Mouse (Mus musculus): ENCODE results near the gene H2-M10.1.

GRCm38 (mm10) chr17:36355763-36356162 lies 29.8 kb upstream of the H2-M10.1 start:
- TF ChIP-seq CTCF (IDR thresholded peaks at IDR 0.05; ENCODE audit: control insufficient read depth, insufficient read depth, insufficient replicate concordance, low read depth, low read length), result no peak
- no peak for TF ChIP-seq POLR2A (IDR thresholded peaks at IDR 0.05; ENCODE audit: control insufficient read depth, low read depth, low read length)
